Mouse (Mus musculus) hindbrain, embryonic 14.5 days (tissue): Measurements from ENCODE around the gene Adra2a. TPM values are rescaled to one million over a fixed set of nuclear protein-coding genes. Genes with fewer than 3 reads are reported as not detected.
A peak's percentile ranks its signal among the peaks of the same experiment; 100 is the strongest.

Experiments used
- ATAC-seq: fragments of 200-750 bp; cut with Nextera tagmentation; 2 replicates; pipeline ENCODE4 v1.8.0; 2017; ENCODE audit warnings: moderate number of reproducible peaks, mild to moderate bottlenecking, moderate TSS enrichment, moderate library complexity; ENCODE audit not compliant: low FRiP score
- DNase-seq: peaks from one replicate; pipeline ENCODE4 v3.0.0-alpha.2; 2015; ENCODE audit warnings: low spot score
- H3K27ac ChIP-seq: fragments of 300-500 bp; sonication (generic); 2 replicates; pipeline ENCODE4 v1.5.1; 2014; ENCODE audit warnings: mild to moderate bottlenecking, moderate library complexity
- H3K27me3 ChIP-seq: fragments of 300-500 bp; sonication (generic); 2 replicates; pipeline ENCODE4 v1.6.1; 2014; ENCODE audit warnings: mild to moderate bottlenecking, low read length, mixed read lengths; ENCODE audit not compliant: control insufficient read depth, insufficient read depth
- H3K36me3 ChIP-seq: fragments of 300-500 bp; sonication (generic); replicated peaks from 2 replicates; pipeline ENCODE4 v1.6.1; 2014; ENCODE audit not compliant: control insufficient read depth, insufficient read depth
- H3K4me1 ChIP-seq: fragments of 300-500 bp; sonication (generic); replicated peaks from 2 replicates; pipeline ENCODE4 v1.6.1; 2014; ENCODE audit warnings: antibody characterized with exemption, low read length, mixed read lengths; ENCODE audit not compliant: control insufficient read depth, insufficient read depth
- H3K4me2 ChIP-seq: fragments of 300-500 bp; sonication (generic); replicated peaks from 2 replicates; pipeline ENCODE4 v1.6.1; 2014; ENCODE audit warnings: mild to moderate bottlenecking, moderate library complexity
- H3K4me3 ChIP-seq: fragments of 300-500 bp; sonication (generic); replicated peaks from 2 replicates; pipeline ENCODE4 v1.5.1; 2014; ENCODE audit warnings: mild to moderate bottlenecking, low read length
- H3K9ac ChIP-seq: fragments of 300-500 bp; sonication (generic); 2 replicates; pipeline ENCODE4 v1.6.1; 2014
- H3K9me3 ChIP-seq: fragments of 300-500 bp; sonication (generic); 2 replicates; pipeline ENCODE4 v1.6.1; 2016; ENCODE audit warnings: low read length; ENCODE audit not compliant: control insufficient read depth
- WGBS: fragments of 180-500 bp; shearing (Covaris S2); extraction: QIAGEN DNeasy Blood & Tissue Kit; methylation state at CpG from one replicate; pipeline ENCODE4 v1.1.7; 2014; 5-methylcytosine and 5-hydroxymethylcytosine counted together
- polyA plus RNA-seq: library from polyadenylated mRNA; unstranded; fragments of >200 nt; fragmentation: Nextera tagmentation; extraction: Ambion mirVana; gene quantifications from 2 replicates; pipeline ENCODE4 v1.2.1, GENCODE M21; 2014

The Adra2a gene
- polyA plus RNA-seq: 7.5 and 9.6 TPM in 2 replicates

GRCm38 (mm10) chr19:54043851-54044250, at the start of gene Adra2a:
TSS of gene Adra2a (plus strand) at chr19:54044151.
- WGBS: 76% methylated on average over 5 of the region's 5 CpGs
- Histone ChIP-seq H3K27me3 (peaks cover 26% of the 10 kb centered on the region), H3K9ac (peak within 1 kb of the TSS; percentile 72), H3K4me2 (peak within 1 kb of the TSS; percentile 100), H3K27ac (peak within 1 kb of the TSS; percentile 77), H3K36me3 (no peaks in the 10 kb centered on the region), H3K9me3 (no peaks in the 10 kb centered on the region), H3K4me3 (peak within 1 kb of the TSS; percentile 65), H3K4me1 (peaks cover 18% of the 10 kb centered on the region)
- no peak for DNase-seq
- ATAC-seq: no peak

- Histone ChIP-seq H3K27me3 (no peaks in the 10 kb centered on the region), H3K4me2 (no peak overlapping the region), H3K9me3 (no peaks in the 10 kb centered on the region), H3K4me1 (no peaks in the 10 kb centered on the region), H3K36me3 (no peaks in the 10 kb centered on the region), H3K4me3 (no peak overlapping the region), H3K9ac (no peak overlapping the region), H3K27ac (no peak overlapping the region)
- no peak for ATAC-seq
- 76% methylated on average over 1 of the region's 1 CpGs for WGBS
- no peak for DNase-seq
Observed at GRCm38 (mm10) chr19:53994276-53994675, 49.7 kb upstream of the Adra2a start.

GRCm38 (mm10) chr19:54010973-54011372, 33.0 kb upstream of the Adra2a start:
- no peak overlapping the region for H3K4me2 ChIP-seq
- no peaks in the 10 kb centered on the region for H3K4me1 ChIP-seq
- WGBS: 56% methylated on average over 4 of the region's 4 CpGs
- no peak for DNase-seq
- no peaks in the 10 kb centered on the region for H3K36me3 ChIP-seq
- no peak overlapping the region for H3K4me3 ChIP-seq
- no peak for ATAC-seq
- H3K27ac ChIP-seq: no peak overlapping the region
- H3K9me3 ChIP-seq: no peaks in the 10 kb centered on the region
- no peak overlapping the region for H3K9ac ChIP-seq
- no peaks in the 10 kb centered on the region for H3K27me3 ChIP-seq

GRCm38 (mm10) chr19:54014999-54015398, 29.0 kb upstream of the Adra2a start:
- WGBS: 98% methylated on average over 5 of the region's 5 CpGs

GRCm38 (mm10) chr19:54015503-54015902, 28.4 kb upstream of the Adra2a start:
- Histone ChIP-seq H3K9ac (no peak overlapping the region), H3K4me3 (no peak overlapping the region), H3K27ac (no peak overlapping the region), H3K9me3 (no peaks in the 10 kb centered on the region), H3K36me3 (no peaks in the 10 kb centered on the region), H3K4me2 (no peak overlapping the region), H3K4me1 (no peaks in the 10 kb centered on the region), H3K27me3 (no peaks in the 10 kb centered on the region)
- no peak for DNase-seq
- WGBS: over 99% methylated on average over 5 of the region's 5 CpGs
- no peak for ATAC-seq

More at GRCm38 (mm10) chr19:54014999-54015398, 29.0 kb upstream of the Adra2a start:
- no peak overlapping the region for H3K27ac ChIP-seq
- no peak overlapping the region for H3K4me3 ChIP-seq
- H3K4me2 ChIP-seq: no peak overlapping the region
- ATAC-seq (no peak), DNase-seq (no peak)
- H3K4me1 ChIP-seq: no peaks in the 10 kb centered on the region
- no peaks in the 10 kb centered on the region for H3K9me3 ChIP-seq
- no peak overlapping the region for H3K9ac ChIP-seq
- no peaks in the 10 kb centered on the region for H3K36me3 ChIP-seq
- H3K27me3 ChIP-seq: no peaks in the 10 kb centered on the region

GRCm38 (mm10) chr19:54035100-54035499, 8.9 kb upstream of the Adra2a start:
- no peak overlapping the region for H3K9ac ChIP-seq
- WGBS: 79% methylated on average over 6 of the region's 6 CpGs
- H3K36me3 ChIP-seq: peaks cover 36% of the 10 kb centered on the region
- no peaks in the 10 kb centered on the region for H3K4me1 ChIP-seq
- H3K27ac ChIP-seq: no peak overlapping the region
- no peak overlapping the region for H3K4me2 ChIP-seq
- H3K4me3 ChIP-seq: no peak overlapping the region
- H3K9me3 ChIP-seq: no peaks in the 10 kb centered on the region
- no peaks in the 10 kb centered on the region for H3K27me3 ChIP-seq
- ATAC-seq (no peak), DNase-seq (no peak)

DNA sequence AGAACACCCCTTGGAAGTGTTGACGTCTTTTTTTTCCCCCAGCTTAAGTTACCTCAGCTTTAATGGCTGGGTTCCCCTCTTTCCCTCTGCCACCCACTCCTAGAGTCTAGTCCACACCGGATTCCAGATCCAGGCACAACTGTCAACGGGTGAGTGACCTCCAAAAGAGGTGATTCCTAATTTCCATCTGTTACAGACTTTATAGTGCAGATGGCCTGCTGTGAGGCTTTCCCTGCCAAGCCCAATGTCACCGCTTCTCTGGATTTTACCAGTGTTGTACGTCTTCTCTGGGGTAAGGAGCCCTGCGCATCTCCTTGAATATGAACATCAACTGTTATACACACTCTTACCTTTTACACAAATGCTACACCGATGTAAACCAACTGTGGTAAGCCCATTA, 4.5 kb upstream of the Adra2a start:
- Histone ChIP-seq H3K27me3 (no peaks in the 10 kb centered on the region), H3K4me3 (no peak overlapping the region), H3K36me3 (peaks cover 11% of the 10 kb centered on the region), H3K4me2 (no peak overlapping the region), H3K9ac (no peak overlapping the region), H3K4me1 (no peaks in the 10 kb centered on the region), H3K9me3 (no peaks in the 10 kb centered on the region), H3K27ac (no peak overlapping the region)
- DNase-seq (no peak), ATAC-seq (no peak)
- 71% methylated on average over 7 of the region's 7 CpGs for WGBS

GRCm38 (mm10) chr19:54040356-54041028, 3.5 kb upstream of the Adra2a start:
- 0 out of 2 replicates have a peak, but pooled peaks cover 3% of the 10 kb centered on the region for H3K4me1 ChIP-seq
- no peak for DNase-seq
- H3K9ac ChIP-seq: no peak overlapping the region
- H3K27me3 ChIP-seq: no peaks in the 10 kb centered on the region; the same call in 1 of the 2 replicates
- H3K9me3 ChIP-seq: no peaks in the 10 kb centered on the region
- no peak for ATAC-seq
- WGBS: 71% methylated on average over 4 of the region's 4 CpGs
- H3K4me2 ChIP-seq: no peak overlapping the region
- H3K36me3 ChIP-seq: peaks cover 6% of the 10 kb centered on the region
- no peak overlapping the region for H3K27ac ChIP-seq
- no peak overlapping the region for H3K4me3 ChIP-seq

GRCm38 (mm10) chr19:54041029-54041367, 3.0 kb upstream of the Adra2a start:
- no peak overlapping the region for H3K9ac ChIP-seq
- peaks cover 6% of the 10 kb centered on the region for H3K4me1 ChIP-seq
- no peaks in the 10 kb centered on the region for H3K9me3 ChIP-seq
- H3K4me3 ChIP-seq: no peak overlapping the region
- H3K4me2 ChIP-seq: no peak overlapping the region
- 41% methylated on average over 5 of the region's 5 CpGs for WGBS
- no peak overlapping the region for H3K27ac ChIP-seq
- H3K36me3 ChIP-seq: peaks cover 6% of the 10 kb centered on the region
- ATAC-seq: no peak
- DNase-seq: no peak
- H3K27me3 ChIP-seq: peaks cover 2% of the 10 kb centered on the region; the same call in 1 of the 2 replicates
